Mouse (Mus musculus) small intestine, adult 2 months (tissue): ENCODE measurements around the gene Gp9.

Experiments
- CTCF ChIP-seq: fragments of 200-500 bp; IDR thresholded peaks from 2 replicates; pipeline ENCODE4 v1.5.1; 2012; ENCODE audit warnings: low read depth, mild to moderate bottlenecking, control low read depth, inconsistent platforms, low read length, moderate library complexity, mixed read lengths; ENCODE audit not compliant: insufficient replicate concordance, insufficient read length; ENCODE audit errors: extremely low read depth
- POLR2A ChIP-seq: fragments of 200-500 bp; IDR thresholded peaks from 2 replicates; pipeline ENCODE4 v1.6.1; 2012; ENCODE audit warnings: low read depth, mild to moderate bottlenecking, control low read depth, inconsistent platforms, low read length, moderate library complexity

DNA sequence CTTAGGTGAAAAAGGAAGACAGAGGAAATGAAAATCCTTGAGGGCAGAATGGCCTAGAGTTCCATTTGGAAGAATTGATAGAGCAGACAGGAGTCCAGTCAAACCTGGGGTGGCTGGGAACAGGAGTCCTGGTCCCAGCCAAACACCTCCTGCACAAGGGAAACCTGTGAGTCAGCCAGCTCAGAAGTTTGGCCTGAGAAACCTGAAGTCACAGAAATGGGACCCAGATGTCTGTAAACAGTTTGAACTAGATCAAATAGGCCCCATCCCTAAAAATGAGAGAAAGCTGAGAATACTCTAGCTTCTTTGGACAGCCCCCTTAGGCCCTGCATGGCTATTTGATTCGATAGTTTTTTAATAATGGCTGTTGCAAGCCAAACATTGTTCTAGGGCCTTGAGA is 34.8 kb downstream of the Gp9 start:
- TF ChIP-seq POLR2A (no peak), CTCF (no peak)
